Mouse (Mus musculus) G1E (cell line): ENCODE data around the gene Hmga1b.

Experiments used
- CTCF ChIP-seq: IDR thresholded peaks from 2 replicates; pipeline ENCODE4 v1.5.1; 2012; ENCODE audit warnings: low read depth, low read length, inconsistent platforms, mixed read lengths
- GATA1 ChIP-seq: IDR thresholded peaks from 2 replicates; pipeline ENCODE4 v1.6.1; 2012; ENCODE audit warnings: borderline replicate concordance, low read length, inconsistent platforms, mixed read lengths
- POLR2AphosphoS5 ChIP-seq: IDR thresholded peaks from 2 replicates; pipeline ENCODE4 v1.6.1; 2012; ENCODE audit warnings: low read depth, low read length, inconsistent platforms; ENCODE audit not compliant: insufficient replicate concordance
- TAL1 ChIP-seq: conservative IDR thresholded peaks from 2 replicates; pipeline ENCODE4 v1.6.1; 2012; ENCODE audit warnings: low read depth, low read length, inconsistent platforms, mixed read lengths

DNA sequence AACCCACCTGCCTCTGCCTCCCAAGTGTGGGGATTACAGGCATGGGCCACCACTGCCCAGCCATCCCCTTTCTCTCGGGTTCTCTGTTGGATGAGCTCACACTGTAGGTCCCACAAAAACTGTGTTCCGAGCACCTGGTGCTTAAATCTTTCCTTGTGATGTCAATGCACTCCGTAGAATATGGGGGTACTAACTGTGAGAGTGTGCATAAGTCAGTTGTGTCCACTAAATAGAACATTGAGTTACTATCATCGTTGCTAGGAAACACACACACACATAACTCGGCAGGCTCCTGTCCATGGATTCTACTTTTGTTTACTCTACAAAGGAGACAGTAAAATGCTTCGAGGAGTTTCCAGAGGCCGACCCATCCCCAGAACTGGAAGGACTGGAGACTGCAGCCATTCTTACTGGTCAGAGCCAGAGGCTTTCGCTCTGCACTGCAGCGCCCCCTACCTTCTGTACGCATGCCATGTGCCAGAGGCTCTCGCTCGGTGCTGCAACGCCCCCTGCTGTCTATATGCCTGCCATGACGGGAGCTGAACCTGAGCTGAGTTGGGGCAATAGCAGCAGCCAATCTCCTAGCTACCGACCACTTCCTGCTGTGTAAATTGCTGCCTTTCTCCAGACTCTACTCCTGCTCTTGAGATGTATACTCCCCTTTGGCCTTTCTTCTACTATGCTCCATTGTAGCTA, 13.3 kb downstream of the Hmga1b start:
- TF ChIP-seq CTCF (peak; percentile 97), TAL1 (no peak), GATA1 (no peak), POLR2AphosphoS5 (no peak)
